Mouse (Mus musculus): ENCODE measurements around the gene Dcdc2b. TPM values are rescaled to one million over a fixed set of nuclear protein-coding genes. Genes with fewer than 3 reads are reported as not detected.
A peak's percentile ranks its signal among the peaks of the same experiment; 100 is the strongest.

Gene Dcdc2b
- polyA plus RNA-seq, 1 experiment from 2014 or later, result 2.3 TPM

DNA sequence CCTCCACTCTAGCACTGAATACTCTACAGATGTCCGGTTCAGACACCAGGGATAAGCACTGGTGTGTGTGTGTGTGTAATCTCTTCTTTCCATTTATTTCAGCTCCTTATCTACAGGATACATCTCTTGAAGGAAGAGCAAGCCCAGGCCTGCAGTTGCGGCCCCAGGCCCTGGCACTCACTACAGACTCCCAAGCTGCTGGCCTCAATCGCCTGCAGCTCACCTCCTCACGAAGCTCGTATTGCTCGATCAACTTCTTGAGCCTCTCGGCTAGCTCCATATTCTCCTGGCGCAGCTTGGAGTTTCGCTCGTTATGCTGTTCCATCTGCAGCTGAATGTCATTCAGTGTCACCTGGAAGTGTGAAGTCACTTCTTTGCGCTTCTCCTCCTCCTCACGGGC is 17.8 kb upstream of the Dcdc2b start:
- H3K27ac ChIP-seq, result no peak overlapping the region
- H3K4me2 ChIP-seq (replicated peaks), result no peak overlapping the region
- no peak overlapping the region for H3K9ac ChIP-seq
- H3K9me3 ChIP-seq, result no peaks in the 10 kb centered on the region
- no peak for ATAC-seq (ENCODE audit: low FRiP score, low read depth)
- peaks cover 99% of the 10 kb centered on the region for H3K36me3 ChIP-seq
- H3K27me3 ChIP-seq, result no peaks in the 10 kb centered on the region
- no peak overlapping the region for H3K4me3 ChIP-seq
- 87% methylated on average over 12 of the region's 12 CpGs for WGBS
- no peaks in the 10 kb centered on the region for H3K4me1 ChIP-seq

DNA sequence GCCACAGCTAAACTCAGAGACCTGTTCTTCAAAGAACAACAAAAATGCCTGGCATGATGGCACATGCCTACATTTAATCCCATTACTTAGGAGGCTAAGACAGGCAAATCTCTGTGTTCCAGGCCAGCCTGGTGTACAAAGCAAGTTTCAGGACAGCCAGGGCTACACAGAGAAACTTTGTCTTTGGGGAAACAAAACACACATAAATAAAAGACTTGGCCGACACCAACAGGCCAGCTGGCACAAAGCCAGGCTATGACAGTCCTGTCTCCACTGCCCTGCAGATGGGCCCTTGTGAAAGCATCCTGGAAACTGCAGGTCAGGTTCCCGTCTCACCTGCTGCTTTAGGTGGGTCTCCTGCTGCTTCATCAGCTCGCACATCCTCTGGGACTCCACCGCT is 16.9 kb upstream of the Dcdc2b start:
- no peaks in the 10 kb centered on the region for H3K9me3 ChIP-seq
- no peak overlapping the region for H3K4me2 ChIP-seq (replicated peaks)
- ATAC-seq (ENCODE audit: low FRiP score, low read depth), result no peak
- H3K4me1 ChIP-seq, result 0 out of 2 replicates have a peak, but pooled peaks cover 1% of the 10 kb centered on the region
- H3K9ac ChIP-seq, result no peak overlapping the region
- H3K4me3 ChIP-seq, result no peak overlapping the region
- peaks cover 99% of the 10 kb centered on the region for H3K36me3 ChIP-seq
- H3K27ac ChIP-seq, result no peak overlapping the region
- H3K27me3 ChIP-seq, result no peaks in the 10 kb centered on the region
- 80% methylated on average over 4 of the region's 4 CpGs for WGBS

DNA sequence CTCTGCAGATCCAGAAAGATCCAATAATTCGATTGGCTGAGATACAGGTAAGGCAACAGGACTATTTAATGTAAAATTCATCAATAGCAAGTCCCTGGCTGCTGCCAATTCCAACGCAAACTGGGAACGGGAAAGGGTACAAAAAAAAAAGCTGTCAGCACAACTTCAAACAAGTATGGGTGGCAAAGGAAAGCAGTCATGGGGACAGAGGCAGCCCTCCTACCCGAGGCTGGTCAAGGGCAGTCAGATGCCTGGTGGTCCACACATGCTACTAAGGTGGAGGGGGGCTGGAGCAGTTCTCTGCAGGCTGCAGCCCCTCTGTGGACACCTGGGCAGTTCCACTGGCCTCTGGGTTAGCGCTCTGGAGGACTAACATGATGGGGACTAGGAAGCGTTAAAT is 12.0 kb upstream of the Dcdc2b start:
- Histone ChIP-seq H3K4me2 (replicated peaks) (no peak overlapping the region), H3K27me3 (no peaks in the 10 kb centered on the region), H3K4me3 (no peak overlapping the region), H3K27ac (no peak overlapping the region), H3K9ac (no peak overlapping the region), H3K36me3 (peaks cover 50% of the 10 kb centered on the region), H3K4me1 (peaks cover 34% of the 10 kb centered on the region), H3K9me3 (no peaks in the 10 kb centered on the region)
- 75% methylated on average over 6 of the region's 6 CpGs for WGBS
- no peak for ATAC-seq (ENCODE audit: low FRiP score, low read depth)

DNA sequence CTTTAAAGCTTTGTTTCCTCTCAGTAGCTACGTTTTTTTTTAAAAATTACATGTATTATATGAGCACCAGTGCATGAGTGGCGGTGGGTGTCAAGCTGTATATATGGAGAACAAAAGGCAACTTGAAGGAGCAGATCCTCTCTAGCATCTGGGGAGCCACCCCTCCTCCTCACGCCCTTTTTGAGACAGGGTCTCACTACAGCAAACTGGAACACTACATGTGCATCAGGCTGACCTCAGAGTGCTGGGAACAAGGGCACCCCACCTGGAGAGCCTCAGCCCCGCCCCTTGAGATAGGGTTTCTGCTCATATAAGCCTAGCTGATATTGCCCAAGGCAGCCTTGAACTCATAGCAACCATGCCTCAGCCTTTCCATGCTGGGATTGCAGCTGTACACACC is 11.4 kb upstream of the Dcdc2b start:
- no peaks in the 10 kb centered on the region for H3K27me3 ChIP-seq
- no peak overlapping the region for H3K4me3 ChIP-seq
- H3K4me2 ChIP-seq (replicated peaks), result peak overlapping the region; percentile 86
- 37% methylated on average over 4 of the region's 4 CpGs for WGBS
- ATAC-seq (ENCODE audit: low FRiP score, low read depth), result no peak
- peaks cover 34% of the 10 kb centered on the region for H3K4me1 ChIP-seq
- H3K9ac ChIP-seq, result no peak overlapping the region
- H3K36me3 ChIP-seq, result peaks cover 44% of the 10 kb centered on the region
- no peaks in the 10 kb centered on the region for H3K9me3 ChIP-seq
- no peak overlapping the region for H3K27ac ChIP-seq

DNA sequence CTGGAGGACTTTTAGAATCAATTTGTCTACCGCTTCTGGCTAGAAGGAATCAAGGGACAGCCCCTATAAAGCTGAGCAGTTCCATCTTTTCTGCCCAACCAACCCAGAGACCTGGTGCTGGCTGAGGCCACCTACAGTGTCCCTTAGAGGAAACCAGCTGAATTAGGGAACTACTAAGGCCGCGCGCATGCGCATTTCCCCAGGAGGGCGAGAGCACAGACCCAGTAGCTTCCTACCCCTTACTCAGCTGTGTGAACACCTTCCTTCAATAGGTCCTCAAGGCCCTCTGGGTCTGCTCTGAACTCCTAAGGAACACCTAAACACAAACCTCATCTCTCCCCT is 10.9 kb upstream of the Dcdc2b start:
- Histone ChIP-seq H3K9ac (peak overlapping the region; percentile 78), H3K36me3 (peaks cover 39% of the 10 kb centered on the region)

DNA sequence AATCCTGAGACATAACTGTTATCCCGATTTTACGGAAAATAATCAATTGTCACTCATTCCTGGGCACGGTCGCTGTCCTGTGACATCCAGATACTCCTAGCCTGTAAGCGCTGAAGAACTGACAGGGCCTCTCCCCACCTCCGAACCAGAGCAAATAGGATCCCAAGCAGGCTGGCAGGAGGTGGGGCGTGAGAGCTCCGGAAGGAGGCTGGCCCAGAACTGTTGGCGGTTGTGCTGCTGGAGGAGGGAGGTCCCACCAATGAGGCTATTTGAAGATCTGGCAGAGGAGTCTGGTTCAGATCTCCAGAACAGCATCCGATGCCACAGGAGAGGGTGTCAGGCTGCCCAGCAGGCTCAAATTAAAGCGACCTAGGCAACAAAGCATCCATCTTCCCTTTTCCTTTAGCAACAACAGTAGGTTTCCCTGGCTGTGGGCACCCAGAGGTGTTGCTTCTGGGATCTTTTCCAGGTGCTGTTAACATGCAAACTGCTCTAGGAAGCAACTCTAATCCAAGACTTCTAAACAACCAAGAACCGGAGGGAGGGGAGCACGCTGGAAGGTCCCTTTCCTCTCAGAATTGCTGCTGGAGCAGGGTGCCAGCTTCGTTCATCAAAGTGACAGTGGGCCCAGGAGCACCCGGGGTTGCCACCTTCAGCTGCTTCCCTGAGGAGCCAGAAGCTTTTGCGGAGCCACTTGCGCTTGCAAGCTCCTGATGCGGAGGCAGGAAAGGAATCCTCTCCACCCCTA is 10.4 kb upstream of the Dcdc2b start:
- H3K9me3 ChIP-seq, result no peaks in the 10 kb centered on the region
- no peaks in the 10 kb centered on the region for H3K27me3 ChIP-seq
- H3K27ac ChIP-seq, result peak overlapping the region; percentile 80
- H3K4me3 ChIP-seq, result peak overlapping the region; percentile 63
- peak; percentile 89 for ATAC-seq (ENCODE audit: low FRiP score, low read depth)
- H3K4me1 ChIP-seq, result peaks cover 34% of the 10 kb centered on the region
- peak overlapping the region; percentile 86 for H3K4me2 ChIP-seq (replicated peaks)
- H3K9ac ChIP-seq, result peak overlapping the region; percentile 78
- peaks cover 34% of the 10 kb centered on the region for H3K36me3 ChIP-seq
- 1% methylated on average over 18 of the region's 18 CpGs for WGBS

More for the DNA sequence above, 10.9 kb upstream of the Dcdc2b start:
- peak overlapping the region; percentile 80 for H3K27ac ChIP-seq
- H3K4me3 ChIP-seq, result peak overlapping the region; percentile 63
- H3K4me2 ChIP-seq (replicated peaks), result peak overlapping the region; percentile 86
- WGBS, result 3% methylated on average over 6 of the region's 6 CpGs
- ATAC-seq (ENCODE audit: low FRiP score, low read depth), result no peak; the same call in 1 of the 2 replicates
- H3K27me3 ChIP-seq, result no peaks in the 10 kb centered on the region
- peaks cover 34% of the 10 kb centered on the region for H3K4me1 ChIP-seq
- H3K9me3 ChIP-seq, result no peaks in the 10 kb centered on the region

DNA sequence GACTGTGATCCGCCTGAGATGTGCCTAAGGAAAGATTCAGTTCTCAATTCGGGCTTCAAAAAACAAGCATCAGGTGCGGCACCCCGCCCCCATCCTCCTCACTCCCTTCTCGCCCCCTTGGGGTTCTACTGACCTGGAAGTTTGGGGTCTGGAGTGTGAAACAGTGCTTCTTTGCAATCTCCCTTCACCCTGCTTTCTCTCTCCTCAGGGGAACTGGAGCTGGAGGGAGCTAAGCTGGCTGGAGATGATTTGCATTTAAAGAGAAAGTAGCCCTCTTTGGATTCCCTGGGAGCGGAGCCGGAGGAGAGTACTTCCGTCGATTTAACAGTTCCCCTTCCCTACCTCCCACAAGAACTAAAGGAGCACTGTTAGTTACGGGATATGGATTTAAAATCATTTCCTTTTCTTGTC is 9.6 kb upstream of the Dcdc2b start, which contains the start of gene Ccdc28b:
Gene Ccdc28b, minus strand, starts transcription at position 267 of the 411 bp plus-strand sequence.
- H3K9ac ChIP-seq, result peak within 1 kb of the TSS; percentile 78
- H3K9me3 ChIP-seq, result no peaks in the 10 kb centered on the region
- ATAC-seq (ENCODE audit: low FRiP score, low read depth), result no peak
- peaks cover 27% of the 10 kb centered on the region for H3K36me3 ChIP-seq
- H3K27me3 ChIP-seq, result no peaks in the 10 kb centered on the region
- peaks cover 34% of the 10 kb centered on the region for H3K4me1 ChIP-seq
- H3K4me2 ChIP-seq (replicated peaks), result peak within 1 kb of the TSS; percentile 86
- 1% methylated on average over 10 of the region's 10 CpGs for WGBS
- peak within 1 kb of the TSS; percentile 80 for H3K27ac ChIP-seq
- peak within 1 kb of the TSS; percentile 63 for H3K4me3 ChIP-seq

DNA sequence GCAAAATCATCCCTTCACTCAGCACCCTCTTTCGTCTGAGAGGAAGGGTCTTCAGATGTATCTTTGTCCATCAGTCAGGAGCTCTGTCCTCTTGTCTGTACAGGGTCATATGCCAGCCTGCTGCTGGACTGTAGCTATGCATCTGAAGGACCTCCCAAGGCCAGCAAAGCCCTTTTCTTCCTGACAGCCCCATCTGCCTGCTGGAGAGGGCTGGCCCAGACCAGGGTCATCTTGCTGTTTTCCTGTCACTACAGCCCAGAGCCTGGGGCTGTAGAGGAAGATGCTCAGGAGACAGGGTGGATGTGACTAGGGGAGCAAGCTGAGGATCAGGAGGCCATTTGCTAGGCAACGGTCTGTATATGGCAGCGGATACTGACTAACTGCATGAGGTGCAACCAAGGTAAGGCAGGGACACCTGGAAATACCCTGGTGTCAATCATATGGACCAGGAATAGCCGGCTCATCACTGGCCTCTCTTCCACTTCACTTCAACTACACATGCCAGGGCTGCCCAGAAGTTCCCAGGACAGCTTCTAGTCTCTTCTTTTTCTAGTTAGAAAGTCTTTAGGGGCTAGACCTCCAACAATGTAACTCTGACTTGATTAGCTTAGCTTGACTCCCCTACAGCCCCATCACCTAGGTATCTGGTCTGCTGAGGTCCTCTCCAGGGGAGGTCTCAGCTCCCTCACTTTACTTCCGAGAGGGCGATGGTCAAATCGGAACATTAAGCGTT is 8.9 kb upstream of the Dcdc2b start:
- ATAC-seq (ENCODE audit: low FRiP score, low read depth), result no peak
- Histone ChIP-seq H3K36me3 (peaks cover 20% of the 10 kb centered on the region), H3K4me1 (peaks cover 40% of the 10 kb centered on the region), H3K4me3 (peak overlapping the region; percentile 63), H3K9ac (peak overlapping the region; percentile 78), H3K4me2 (replicated peaks) (peak overlapping the region; percentile 86), H3K27me3 (no peaks in the 10 kb centered on the region), H3K9me3 (no peaks in the 10 kb centered on the region), H3K27ac (peak overlapping the region; percentile 80; the same call in 1 of the 2 replicates)
- WGBS, result 22% methylated on average over 8 of the region's 8 CpGs

DNA sequence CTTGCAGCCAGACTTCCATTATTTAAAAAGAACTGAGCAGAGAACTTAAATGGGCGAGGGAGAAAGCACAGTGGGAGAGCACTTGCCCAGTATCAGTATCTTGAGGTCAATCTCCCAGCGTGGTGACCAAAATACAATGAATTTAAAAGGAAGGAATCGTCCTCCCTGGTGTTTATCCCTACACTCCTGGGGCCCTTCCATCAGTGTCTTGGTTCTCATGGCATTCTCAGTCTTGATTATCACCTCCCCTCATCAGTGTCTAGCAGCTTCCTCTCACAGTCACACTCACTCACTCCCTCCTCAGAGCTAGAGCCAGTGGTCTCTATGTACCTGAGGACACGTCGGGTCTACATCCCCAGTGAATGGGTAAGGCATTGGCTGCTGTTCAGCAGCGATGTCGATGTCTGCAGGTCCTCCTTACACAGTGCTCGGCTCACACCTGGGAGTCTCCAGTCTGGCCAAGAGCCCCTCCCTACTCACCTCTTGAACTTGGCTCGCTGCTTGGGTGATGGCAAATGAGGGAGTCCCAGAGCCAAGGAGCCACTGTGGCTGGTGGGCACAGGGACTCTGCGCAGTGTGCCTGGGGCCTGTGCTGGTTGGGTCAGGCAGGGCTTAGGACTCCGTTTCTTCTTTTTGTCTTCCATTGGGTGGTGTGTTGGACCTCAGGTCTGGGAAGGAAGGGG is 8.2 kb upstream of the Dcdc2b start:
- Histone ChIP-seq H3K4me2 (replicated peaks) (peak overlapping the region; percentile 86), H3K27ac (no peak overlapping the region), H3K4me1 (peaks cover 42% of the 10 kb centered on the region), H3K9me3 (no peaks in the 10 kb centered on the region), H3K27me3 (no peaks in the 10 kb centered on the region), H3K4me3 (peak overlapping the region; percentile 63), H3K36me3 (peaks cover 14% of the 10 kb centered on the region), H3K9ac (peak overlapping the region; percentile 31; the same call in 1 of the 2 replicates)
- 80% methylated on average over 11 of the region's 11 CpGs for WGBS
- ATAC-seq (ENCODE audit: low FRiP score, low read depth), result no peak

DNA sequence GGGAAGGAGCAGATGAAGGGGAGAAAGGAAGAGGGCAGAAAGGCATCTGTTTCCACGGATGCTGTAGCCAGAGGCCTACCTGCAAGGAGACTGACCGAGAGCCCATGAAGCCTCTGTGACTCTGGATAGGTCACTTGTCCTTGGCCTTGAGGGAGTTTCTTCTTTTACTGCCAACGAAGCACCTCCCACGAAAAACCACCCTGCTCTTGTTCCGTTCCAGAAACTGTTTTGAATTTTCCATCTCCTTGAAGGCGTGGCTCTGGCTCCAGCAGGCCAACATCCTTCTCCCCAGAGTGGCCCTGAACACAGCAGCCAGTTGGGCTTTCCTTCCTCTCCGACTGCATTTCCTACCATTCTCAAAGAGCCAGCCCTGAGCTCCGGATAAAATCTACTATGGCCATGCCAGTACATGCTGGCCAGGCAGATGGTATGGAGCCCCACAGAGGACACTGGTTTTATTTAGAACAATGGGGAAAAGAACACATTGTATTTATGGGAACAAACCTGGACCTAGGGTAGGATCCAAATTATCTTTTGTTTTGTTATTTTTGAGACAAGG is 7.3 kb upstream of the Dcdc2b start:
- Histone ChIP-seq H3K9me3 (no peaks in the 10 kb centered on the region), H3K4me3 (no peak overlapping the region), H3K4me1 (peaks cover 42% of the 10 kb centered on the region), H3K27me3 (no peaks in the 10 kb centered on the region), H3K36me3 (peaks cover 14% of the 10 kb centered on the region), H3K9ac (peak overlapping the region; percentile 27; the same call in 1 of the 2 replicates), H3K4me2 (replicated peaks) (0 out of 2 replicates have a peak overlapping the region, but pooled peaks have one; percentile 1), H3K27ac (no peak overlapping the region)
- no peak for ATAC-seq (ENCODE audit: low FRiP score, low read depth)
- 77% methylated on average over 8 of the region's 8 CpGs for WGBS

DNA sequence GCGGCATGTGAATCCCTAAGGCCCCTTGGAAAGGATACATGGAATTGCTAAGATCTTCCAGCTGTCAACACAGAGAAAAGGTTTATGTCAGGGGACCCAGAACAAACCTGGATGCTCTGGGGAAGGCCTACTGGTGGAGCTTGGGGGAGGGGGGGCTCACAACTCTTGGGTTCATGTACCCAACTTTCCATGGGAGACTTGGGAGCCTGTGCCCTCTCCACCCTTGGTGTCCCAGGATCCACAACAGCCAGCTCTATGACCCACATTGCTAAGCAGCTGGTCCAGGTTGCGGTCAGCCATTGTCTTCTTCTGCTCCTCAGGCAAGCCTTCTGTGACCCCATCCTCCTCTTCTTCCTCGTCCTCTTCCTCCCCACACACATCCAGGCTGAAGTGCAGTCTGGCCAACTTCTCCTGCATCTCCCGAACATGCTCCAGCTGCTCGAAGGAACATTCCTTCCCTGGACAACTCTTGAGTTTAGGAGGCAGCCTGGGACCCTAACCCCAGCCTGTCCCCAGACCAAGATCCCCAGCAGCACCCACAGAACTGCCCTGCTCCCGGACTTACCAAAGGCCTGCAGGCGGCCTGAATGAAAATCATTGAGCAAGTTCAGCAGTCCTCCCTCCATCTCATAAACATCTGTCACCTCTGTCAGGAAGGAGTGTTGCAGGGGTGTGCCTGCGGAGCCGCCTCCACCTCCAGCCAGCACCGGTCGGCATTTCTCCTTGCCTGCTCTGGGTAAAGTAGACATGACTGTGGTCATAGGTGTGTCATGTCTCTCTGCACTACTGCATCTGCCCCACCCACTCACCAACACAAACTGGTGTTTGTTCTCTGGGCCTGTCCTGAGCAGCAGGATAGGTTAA is 6.6 kb upstream of the Dcdc2b start:
- Histone ChIP-seq H3K27ac (no peak overlapping the region), H3K9ac (peak overlapping the region; percentile 27; the same call in 1 of the 2 replicates), H3K4me2 (replicated peaks) (0 out of 2 replicates have a peak overlapping the region, but pooled peaks have one; percentile 1), H3K9me3 (no peaks in the 10 kb centered on the region), H3K4me3 (no peak overlapping the region), H3K27me3 (no peaks in the 10 kb centered on the region), H3K4me1 (peaks cover 38% of the 10 kb centered on the region), H3K36me3 (peaks cover 18% of the 10 kb centered on the region)
- no peak for ATAC-seq (ENCODE audit: low FRiP score, low read depth)
- WGBS, result 81% methylated on average over 11 of the region's 11 CpGs
